Mouse (Mus musculus) cortical plate, adult 2 months (tissue): ENCODE results near the gene Acot13.

Experiments
- CTCF ChIP-seq: fragments of 200-500 bp; IDR thresholded peaks from 2 replicates; pipeline ENCODE4 v1.5.1; 2011; ENCODE audit warnings: mild to moderate bottlenecking, control low read depth, low read length; ENCODE audit not compliant: insufficient read depth; ENCODE audit errors: extremely low read depth
- POLR2A ChIP-seq: fragments of 200-500 bp; IDR thresholded peaks from 2 replicates; pipeline ENCODE4 v1.6.1; 2011; ENCODE audit warnings: mild to moderate bottlenecking, low read length, control low read depth; ENCODE audit not compliant: insufficient read depth; ENCODE audit errors: extremely low read depth

GRCm38 (mm10) chr13:24831353-24832130, at the start of gene Acot13, which contains the start of gene Tdp2:
- TF ChIP-seq POLR2A, result peak; percentile 83
- TF ChIP-seq CTCF, result no peak
